Mouse (Mus musculus): Measurements from ENCODE around the gene Zfp784.

Gene Zfp784

DNA sequence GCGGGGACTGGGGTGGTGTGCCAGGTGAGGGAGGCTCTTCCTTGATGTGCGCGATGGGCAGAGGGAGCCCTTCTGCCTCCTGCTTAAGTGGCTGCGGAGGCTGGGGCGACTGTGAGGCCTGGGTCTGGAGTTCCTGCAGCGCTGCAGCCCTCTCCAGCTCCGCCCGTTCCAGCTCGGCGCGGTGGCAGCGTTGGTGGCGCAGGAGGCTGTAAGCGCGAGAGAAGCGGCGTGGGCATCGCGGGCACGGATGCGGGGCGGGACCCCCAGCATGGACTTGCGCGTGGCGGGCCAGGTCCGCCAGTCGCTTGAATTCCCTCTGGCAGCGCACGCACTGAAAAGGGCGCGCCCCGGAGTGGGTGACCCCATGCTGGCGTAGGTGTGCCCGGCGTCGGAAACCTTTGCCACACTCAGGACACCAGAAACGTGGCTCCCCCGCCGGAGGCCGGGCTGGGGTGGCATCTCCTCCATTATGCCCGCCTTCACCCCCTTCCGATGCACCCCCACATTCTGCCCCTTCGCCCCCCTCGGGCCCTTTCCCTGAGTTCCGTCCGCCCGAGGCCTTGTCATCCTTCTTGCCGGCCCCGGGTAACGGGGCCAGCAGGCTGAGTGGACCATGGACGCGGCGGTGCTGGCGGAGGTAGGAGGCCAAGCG is 44.8 kb downstream of the Zfp784 start:
- no peak for DNase-seq (ENCODE audit: low spot score in 2 of 2)

GRCm38 (mm10) chr7:4988250-4988649 is 50.0 kb downstream of the Zfp784 start:
- DNase-seq (ENCODE audit: low spot score in 2 of 2): no peak
